Mouse (Mus musculus) midbrain, embryonic 11.5 days (tissue): ENCODE results near the gene Lmod3. TPM values are rescaled to one million over a fixed set of nuclear protein-coding genes. Genes with fewer than 3 reads are reported as not detected.
"Not testable (repeated sequence)": the region's sequence is repeated elsewhere in the genome, so short reads cannot be mapped to it uniquely, and the experiment has no call there.

Source experiments
- ATAC-seq: fragments of 200-750 bp; cut with Nextera tagmentation; 2 replicates; pipeline ENCODE4 v1.8.0; 2017; ENCODE audit warnings: moderate TSS enrichment, moderate library complexity; ENCODE audit not compliant: low FRiP score
- DNase-seq: peaks from one replicate; pipeline ENCODE4 v3.0.0; 2015; ENCODE audit warnings: low spot score; ENCODE audit errors: missing footprints
- H3K27ac ChIP-seq: fragments of 300-500 bp; sonication (generic); 2 replicates; pipeline ENCODE4 v1.5.1; 2014; ENCODE audit warnings: low read depth, low read length
- H3K27me3 ChIP-seq: fragments of 300-500 bp; sonication (generic); 2 replicates; pipeline ENCODE4 v1.6.1; 2014; ENCODE audit warnings: mild to moderate bottlenecking, low read length, moderate library complexity, mixed read lengths; ENCODE audit not compliant: control insufficient read depth, insufficient read depth
- H3K36me3 ChIP-seq: fragments of 300-500 bp; sonication (generic); 2 replicates; pipeline ENCODE4 v1.6.1; 2014; ENCODE audit warnings: mild to moderate bottlenecking, low read length, moderate library complexity, mixed read lengths; ENCODE audit not compliant: control insufficient read depth, insufficient read depth
- H3K4me1 ChIP-seq: fragments of 300-500 bp; sonication (generic); 2 replicates; pipeline ENCODE4 v1.6.1; 2014; ENCODE audit warnings: low read length; ENCODE audit not compliant: control insufficient read depth, insufficient read depth
- H3K4me2 ChIP-seq: fragments of 300-500 bp; sonication (generic); 2 replicates; pipeline ENCODE4 v1.6.1; 2014; ENCODE audit warnings: mild to moderate bottlenecking, moderate library complexity
- H3K4me3 ChIP-seq: fragments of 300-500 bp; sonication (generic); 2 replicates; pipeline ENCODE4 v1.5.1; 2014; ENCODE audit warnings: low read depth, low read length
- H3K9ac ChIP-seq: fragments of 300-500 bp; sonication (generic); 2 replicates; pipeline ENCODE4 v1.6.1; 2014; ENCODE audit warnings: low read length
- H3K9me3 ChIP-seq: fragments of 300-500 bp; sonication (generic); 2 replicates; pipeline ENCODE4 v1.6.1; 2016; ENCODE audit warnings: low read length; ENCODE audit not compliant: control insufficient read depth
- WGBS: fragments of 180-500 bp; shearing (Covaris S2); extraction: QIAGEN DNeasy Blood & Tissue Kit; methylation state at CpG from one replicate; pipeline ENCODE4 v1.1.7; 2014; 5-methylcytosine and 5-hydroxymethylcytosine counted together
- polyA plus RNA-seq: library from polyadenylated mRNA; unstranded; fragments of >200 nt; fragmentation: Nextera tagmentation; extraction: Ambion mirVana; gene quantifications from 2 replicates; pipeline ENCODE4 v1.2.1, GENCODE M21; 2014

The Lmod3 gene
- polyA plus RNA-seq, 1 experiment from 2014 or later: 0.08 TPM

DNA sequence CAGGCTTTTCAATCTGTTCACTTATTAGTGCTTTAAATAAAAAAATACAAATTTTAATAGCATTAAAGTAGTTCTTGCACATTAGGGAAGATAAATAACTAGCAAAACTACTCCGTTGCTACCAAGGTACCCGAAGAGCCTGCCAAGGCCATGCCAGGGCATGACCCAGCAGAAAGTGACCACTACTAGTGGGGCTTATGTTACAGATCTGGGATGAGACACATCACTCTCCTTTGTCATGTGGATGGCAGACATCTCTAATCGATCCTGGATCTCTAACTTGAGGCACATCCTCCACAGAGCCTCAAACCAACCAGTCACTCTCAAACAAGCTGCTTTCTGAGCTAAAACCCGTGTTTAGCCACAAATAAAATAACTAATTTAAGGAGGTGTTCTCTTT lies 14.1 kb upstream of the Lmod3 start:
- Histone ChIP-seq H3K4me2 (no peak overlapping the region), H3K4me1 (no peaks in the 10 kb centered on the region), H3K4me3 (no peak overlapping the region), H3K36me3 (no peaks in the 10 kb centered on the region), H3K27ac (no peak overlapping the region), H3K27me3 (no peaks in the 10 kb centered on the region), H3K9me3 (no peaks in the 10 kb centered on the region), H3K9ac (no peak overlapping the region)
- ATAC-seq (no peak), DNase-seq (no peak)
- WGBS: 85% methylated on average over 4 of the region's 4 CpGs

- Histone ChIP-seq H3K4me3 (no peak overlapping the region), H3K9ac (no peak overlapping the region), H3K36me3 (no peaks in the 10 kb centered on the region), H3K27ac (no peak overlapping the region), H3K4me2 (no peak overlapping the region), H3K27me3 (no peaks in the 10 kb centered on the region), H3K9me3 (no peaks in the 10 kb centered on the region), H3K4me1 (no peaks in the 10 kb centered on the region)
- DNase-seq: peak; percentile 53
- no peak for ATAC-seq
- WGBS: 84% methylated on average over 3 of the region's 3 CpGs
Measured at GRCm38 (mm10) chr6:97265705-97266104, 13.1 kb upstream of the Lmod3 start.

- Histone ChIP-seq H3K4me2 (no peak overlapping the region), H3K4me1 (no peaks in the 10 kb centered on the region), H3K36me3 (no peaks in the 10 kb centered on the region), H3K4me3 (no peak overlapping the region), H3K9ac (no peak overlapping the region), H3K27ac (no peak overlapping the region), H3K27me3 (no peaks in the 10 kb centered on the region), H3K9me3 (no peaks in the 10 kb centered on the region)
- 85% methylated on average over 8 of the region's 8 CpGs for WGBS
- no peak for ATAC-seq
- peak; percentile 79 for DNase-seq
Measured at GRCm38 (mm10) chr6:97265240-97265639, 12.7 kb upstream of the Lmod3 start.

GRCm38 (mm10) chr6:97263750-97264149 lies 11.2 kb upstream of the Lmod3 start:
- H3K27me3 ChIP-seq, ATAC-seq, H3K4me2 ChIP-seq, H3K4me1 ChIP-seq, H3K36me3 ChIP-seq, H3K9ac ChIP-seq, H3K9me3 ChIP-seq, H3K4me3 ChIP-seq, H3K27ac ChIP-seq: not testable (repeated sequence)
- DNase-seq: peak; percentile 41

GRCm38 (mm10) chr6:97262229-97262628 lies 9.7 kb upstream of the Lmod3 start:
- no peak overlapping the region for H3K4me2 ChIP-seq
- no peak overlapping the region for H3K9ac ChIP-seq
- no peak overlapping the region for H3K4me3 ChIP-seq
- H3K9me3 ChIP-seq: no peaks in the 10 kb centered on the region
- H3K4me1 ChIP-seq: no peaks in the 10 kb centered on the region
- H3K27me3 ChIP-seq: no peaks in the 10 kb centered on the region
- ATAC-seq (no peak), DNase-seq (peak; percentile 39)
- 75% methylated on average over 4 of the region's 4 CpGs for WGBS
- no peak overlapping the region for H3K27ac ChIP-seq
- H3K36me3 ChIP-seq: no peaks in the 10 kb centered on the region

DNA sequence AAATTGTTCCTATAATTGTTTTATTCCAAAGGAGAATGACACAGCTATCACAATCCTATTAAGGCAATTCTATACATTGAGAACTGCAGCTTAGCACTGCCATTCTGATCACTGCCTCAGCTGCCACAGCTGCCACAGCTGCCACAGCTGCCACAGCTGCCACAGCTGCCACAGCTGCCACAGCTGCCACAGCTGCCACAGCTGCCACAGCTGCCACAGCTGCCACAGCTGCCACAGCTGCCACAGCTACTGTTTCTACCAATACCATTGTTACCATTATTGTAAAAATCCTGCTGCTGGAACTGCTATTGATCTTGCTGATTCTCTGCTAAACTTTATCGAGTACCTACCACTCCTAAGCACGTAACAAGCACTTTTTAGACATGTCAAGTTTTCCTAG lies 7.4 kb upstream of the Lmod3 start:
- 95% methylated on average over 2 of the region's 2 CpGs for WGBS
- H3K4me1 ChIP-seq, H3K4me3 ChIP-seq, H3K9ac ChIP-seq, H3K27me3 ChIP-seq, H3K36me3 ChIP-seq, H3K9me3 ChIP-seq, H3K27ac ChIP-seq, ATAC-seq, DNase-seq, H3K4me2 ChIP-seq: not testable (repeated sequence)

- Histone ChIP-seq H3K4me3 (no peak overlapping the region), H3K9ac (no peak overlapping the region), H3K36me3 (no peaks in the 10 kb centered on the region), H3K4me1 (no peaks in the 10 kb centered on the region), H3K27me3 (no peaks in the 10 kb centered on the region), H3K9me3 (no peaks in the 10 kb centered on the region), H3K27ac (no peak overlapping the region), H3K4me2 (no peak overlapping the region)
- WGBS: 88% methylated on average over 1 of the region's 1 CpGs
- DNase-seq (peak; percentile 6), ATAC-seq (no peak)
Measured at GRCm38 (mm10) chr6:97258489-97258888, 5.9 kb upstream of the Lmod3 start.

GRCm38 (mm10) chr6:97252086-97252485 lies 473 bp downstream of the Lmod3 start:
- DNase-seq (no peak), ATAC-seq (no peak)
- Histone ChIP-seq H3K4me2 (no peak overlapping the region), H3K9me3 (no peaks in the 10 kb centered on the region), H3K4me1 (no peaks in the 10 kb centered on the region), H3K36me3 (no peaks in the 10 kb centered on the region), H3K9ac (no peak overlapping the region), H3K27me3 (no peaks in the 10 kb centered on the region), H3K27ac (no peak overlapping the region), H3K4me3 (no peak overlapping the region)
- WGBS: 81% methylated on average over 5 of the region's 5 CpGs

GRCm38 (mm10) chr6:97250966-97251365 lies 1.6 kb downstream of the Lmod3 start:
- DNase-seq (peak; percentile 95), ATAC-seq (no peak)
- H3K9me3 ChIP-seq: no peaks in the 10 kb centered on the region
- no peaks in the 10 kb centered on the region for H3K27me3 ChIP-seq
- no peaks in the 10 kb centered on the region for H3K36me3 ChIP-seq
- H3K4me2 ChIP-seq: no peak overlapping the region
- no peaks in the 10 kb centered on the region for H3K4me1 ChIP-seq
- no peak overlapping the region for H3K9ac ChIP-seq
- H3K27ac ChIP-seq: no peak overlapping the region
- 52% methylated on average over 6 of the region's 6 CpGs for WGBS
- no peak overlapping the region for H3K4me3 ChIP-seq

- Histone ChIP-seq H3K9me3 (no peaks in the 10 kb centered on the region), H3K27me3 (no peaks in the 10 kb centered on the region), H3K36me3 (no peaks in the 10 kb centered on the region), H3K9ac (no peak overlapping the region), H3K27ac (no peak overlapping the region), H3K4me1 (no peaks in the 10 kb centered on the region), H3K4me2 (no peak overlapping the region), H3K4me3 (no peak overlapping the region)
- no peak for ATAC-seq
- peak; percentile 14 for DNase-seq
Measured at GRCm38 (mm10) chr6:97245200-97245599, 7.4 kb downstream of the Lmod3 start.
